Mouse (Mus musculus): ENCODE measurements around the gene Arid4b.

The Arid4b gene

GRCm38 (mm10) chr13:14062209-14063012 lies 621 bp upstream of the Arid4b start:
- no peak for DNase-seq (ENCODE audit: low spot score)

- DNase-seq (ENCODE audit: low spot score): no peak
Observed at GRCm38 (mm10) chr13:14063942-14064271, 875 bp downstream of the Arid4b start.

- DNase-seq (ENCODE audit: low spot score): peak; percentile 55
Observed at GRCm38 (mm10) chr13:14064341-14065027, 1.5 kb downstream of the Arid4b start.

- DNase-seq (ENCODE audit: low spot score): no peak
Observed at GRCm38 (mm10) chr13:14065028-14065380, 2.0 kb downstream of the Arid4b start.

- no peak for DNase-seq (ENCODE audit: low spot score)
Observed at GRCm38 (mm10) chr13:14065701-14066100, 2.7 kb downstream of the Arid4b start.

GRCm38 (mm10) chr13:14068035-14068434 lies 5.0 kb downstream of the Arid4b start:
- no peak for DNase-seq (ENCODE audit: low spot score)

- DNase-seq (ENCODE audit: low spot score): no peak
Observed at GRCm38 (mm10) chr13:14069291-14069690, 6.3 kb downstream of the Arid4b start.

GRCm38 (mm10) chr13:14074371-14074770 lies 11.3 kb downstream of the Arid4b start:
- no peak for DNase-seq (ENCODE audit: low spot score)

GRCm38 (mm10) chr13:14075326-14075725 lies 12.3 kb downstream of the Arid4b start:
- DNase-seq (ENCODE audit: low spot score): no peak

GRCm38 (mm10) chr13:14088669-14089068 lies 25.6 kb downstream of the Arid4b start:
- no peak for DNase-seq (ENCODE audit: low spot score)

- DNase-seq (ENCODE audit: low spot score): no peak
Observed at GRCm38 (mm10) chr13:14103026-14103425, 40.0 kb downstream of the Arid4b start.

- DNase-seq (ENCODE audit: low spot score): no peak
Observed at GRCm38 (mm10) chr13:14110154-14110873, 47.3 kb downstream of the Arid4b start.

GRCm38 (mm10) chr13:14111146-14111545 lies 48.1 kb downstream of the Arid4b start:
- DNase-seq (ENCODE audit: low spot score): no peak

GRCm38 (mm10) chr13:14113746-14114528 lies 50.9 kb downstream of the Arid4b start:
- DNase-seq (ENCODE audit: low spot score): no peak

- DNase-seq (ENCODE audit: low spot score): no peak
Observed at GRCm38 (mm10) chr13:14115805-14116204, 52.8 kb downstream of the Arid4b start.

- DNase-seq (ENCODE audit: low spot score): no peak
Observed at GRCm38 (mm10) chr13:14131651-14132050, 68.6 kb downstream of the Arid4b start.

- no peak for DNase-seq (ENCODE audit: low spot score)
Observed at GRCm38 (mm10) chr13:14142294-14142966, 79.4 kb downstream of the Arid4b start.

GRCm38 (mm10) chr13:14177989-14178388 lies 115.0 kb downstream of the Arid4b start:
- DNase-seq (ENCODE audit: low spot score): no peak

- no peak for DNase-seq (ENCODE audit: low spot score)
Observed at GRCm38 (mm10) chr13:14179669-14180068, 116.6 kb downstream of the Arid4b start.

- no peak for DNase-seq (ENCODE audit: low spot score)
Observed at GRCm38 (mm10) chr13:14245946-14246345, 182.9 kb downstream of the Arid4b start.

All from testis, postnatal 14 days (tissue).